Mouse (Mus musculus): ENCODE data around the gene Egfr. TPM values are rescaled to one million over a fixed set of nuclear protein-coding genes. Genes with fewer than 3 reads are reported as not detected.

Egfr gene
- polyA plus RNA-seq, 1 experiment from 2014 or later: 4.3 TPM

DNA sequence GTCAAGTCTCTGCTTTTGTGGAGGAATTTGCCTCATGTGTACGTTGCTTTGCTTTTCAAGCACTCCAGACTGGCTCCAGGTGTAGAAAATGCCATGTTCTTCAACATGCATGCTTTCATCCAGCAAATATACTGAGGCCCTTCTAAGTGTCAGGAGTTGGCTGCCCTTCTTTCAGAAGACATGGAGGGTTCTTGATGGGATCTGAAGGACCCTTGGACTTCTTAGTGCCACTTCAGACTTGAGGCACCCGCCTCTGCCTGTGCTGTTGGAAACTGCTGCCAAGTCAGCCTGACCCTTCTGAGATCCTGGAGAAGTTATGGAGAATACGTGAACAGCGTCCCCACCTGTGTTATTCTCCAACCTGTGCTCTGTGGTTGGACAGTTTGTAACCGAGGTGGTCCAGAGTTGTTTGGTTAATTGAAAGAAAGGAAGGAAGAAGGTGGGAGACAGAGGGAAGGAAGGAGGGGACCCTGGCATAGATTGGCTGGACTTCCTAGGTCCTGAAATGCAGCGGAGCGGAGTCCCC is 483 bp upstream of the Egfr start:
- Histone ChIP-seq H3K27ac (ENCODE audit: low read depth, low read length) (no peak overlapping the region), H3K9me3 (ENCODE audit: control insufficient read depth, low read length) (no peaks in the 10 kb centered on the region), H3K4me3 (ENCODE audit: low read depth, low read length) (peak overlapping the region; percentile 48), H3K36me3 (ENCODE audit: control insufficient read depth, insufficient read depth, low read length) (no peaks in the 10 kb centered on the region), H3K27me3 (ENCODE audit: control insufficient read depth, insufficient read depth, low read length) (peaks cover 27% of the 10 kb centered on the region), H3K4me1 (replicated peaks; ENCODE audit: control insufficient read depth, insufficient read depth, low read length) (peaks cover 2% of the 10 kb centered on the region; the same call in 1 of the 2 replicates), H3K4me2 (ENCODE audit: low read depth, low read length, severe bottlenecking) (peak overlapping the region; percentile 86), H3K9ac (ENCODE audit: low read length) (no peak overlapping the region)
- DNase-seq (ENCODE audit: low spot score): no peak
- 32% methylated on average over 7 of the region's 7 CpGs for WGBS
- no peak for ATAC-seq (replicated peaks; ENCODE audit: low FRiP score)

DNA sequence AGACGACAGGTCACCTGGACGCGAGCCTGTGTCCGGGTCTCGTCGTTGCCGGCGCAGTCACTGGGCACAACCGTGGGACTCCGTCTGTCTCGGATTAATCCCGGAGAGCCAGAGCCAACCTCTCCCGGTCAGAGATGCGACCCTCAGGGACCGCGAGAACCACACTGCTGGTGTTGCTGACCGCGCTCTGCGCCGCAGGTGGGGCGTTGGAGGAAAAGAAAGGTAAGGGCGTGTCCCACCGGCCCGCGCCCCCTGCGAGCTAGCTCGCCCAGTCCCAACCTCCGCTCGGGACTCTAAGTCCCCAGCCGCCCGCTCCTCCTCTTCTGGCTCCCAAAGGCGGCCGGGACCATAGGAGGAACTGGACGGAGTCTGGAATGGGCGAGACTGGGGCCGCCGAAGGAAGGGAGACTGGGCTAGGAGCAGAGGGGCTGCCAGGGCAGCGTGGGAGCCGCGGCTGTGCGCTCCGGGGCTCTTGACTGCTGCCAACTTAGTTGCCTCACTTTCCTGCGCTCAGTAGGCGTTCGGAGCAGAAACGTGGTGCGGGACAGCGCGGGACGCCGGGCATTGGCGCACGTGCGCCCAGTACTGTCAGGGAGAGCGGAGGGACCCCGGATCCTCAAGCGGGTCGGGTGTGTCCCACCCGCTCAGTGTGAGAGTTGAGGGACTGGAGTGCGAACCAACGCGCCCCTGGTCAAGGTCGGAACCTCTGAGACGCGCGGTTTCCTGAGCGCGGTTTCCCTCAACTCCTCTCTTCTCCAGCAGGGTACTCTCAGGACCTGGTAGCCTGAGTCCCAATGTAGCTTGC is 548 bp downstream of the Egfr start:
- peaks cover 27% of the 10 kb centered on the region for H3K27me3 ChIP-seq (ENCODE audit: control insufficient read depth, insufficient read depth, low read length)
- peak; percentile 75 for ATAC-seq (replicated peaks; ENCODE audit: low FRiP score)
- no peaks in the 10 kb centered on the region for H3K36me3 ChIP-seq (ENCODE audit: control insufficient read depth, insufficient read depth, low read length)
- H3K9ac ChIP-seq (ENCODE audit: low read length): peak overlapping the region; percentile 37
- peak; percentile 72 for DNase-seq (ENCODE audit: low spot score)
- H3K27ac ChIP-seq (ENCODE audit: low read depth, low read length): no peak overlapping the region
- peaks cover 2% of the 10 kb centered on the region; the same call in 1 of the 2 replicates for H3K4me1 ChIP-seq (replicated peaks; ENCODE audit: control insufficient read depth, insufficient read depth, low read length)
- H3K4me2 ChIP-seq (ENCODE audit: low read depth, low read length, severe bottlenecking): peak overlapping the region; percentile 86
- no peaks in the 10 kb centered on the region for H3K9me3 ChIP-seq (ENCODE audit: control insufficient read depth, low read length)
- WGBS: under 1% methylated on average over 68 of the region's 68 CpGs
- H3K4me3 ChIP-seq (ENCODE audit: low read depth, low read length): peak overlapping the region; percentile 48

DNA sequence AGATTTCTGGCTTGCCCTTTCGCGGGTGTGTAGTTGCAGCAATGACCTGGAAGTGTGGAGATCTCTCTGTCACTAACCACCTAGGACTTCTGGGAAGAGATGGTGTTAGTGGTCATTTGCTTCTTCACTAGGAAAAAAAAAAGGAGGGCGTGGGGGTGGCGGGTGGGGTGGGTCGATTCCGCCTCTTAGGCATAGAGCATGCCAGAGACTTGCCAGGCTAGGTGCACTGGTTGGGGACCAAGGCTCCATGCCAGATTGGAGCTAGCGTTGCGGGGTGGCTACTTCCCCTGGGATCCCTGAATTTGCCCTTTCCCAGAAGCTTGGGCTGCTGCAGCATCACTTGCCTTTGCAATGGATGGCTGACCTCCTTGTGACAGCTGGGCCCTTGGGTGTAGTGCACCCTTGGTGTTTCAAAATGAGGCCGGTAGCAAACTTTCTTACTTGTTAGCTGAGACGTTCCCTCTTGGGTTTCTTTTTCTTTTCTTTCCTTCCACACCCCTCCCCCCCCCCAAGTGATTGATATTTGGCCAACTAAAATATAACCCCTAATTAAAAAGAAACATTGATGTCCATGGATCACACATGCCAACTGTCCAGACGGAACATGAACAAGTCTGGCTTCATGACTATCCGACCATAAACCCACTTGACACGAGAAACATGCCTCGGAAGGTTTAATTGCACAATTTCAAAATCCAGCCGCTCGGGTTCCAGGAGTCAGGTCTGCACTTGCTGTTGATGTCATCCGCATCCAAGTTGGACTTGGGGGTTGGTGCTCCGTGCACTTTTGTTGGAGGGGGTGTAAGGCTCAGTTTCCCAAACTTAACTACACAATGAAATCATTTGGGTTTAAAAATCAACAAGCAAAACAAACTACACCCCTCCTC is 1.4 kb downstream of the Egfr start:
- Histone ChIP-seq H3K9me3 (ENCODE audit: control insufficient read depth, low read length) (no peaks in the 10 kb centered on the region), H3K27me3 (ENCODE audit: control insufficient read depth, insufficient read depth, low read length) (peaks cover 27% of the 10 kb centered on the region)
- no peak for DNase-seq (ENCODE audit: low spot score)

DNA sequence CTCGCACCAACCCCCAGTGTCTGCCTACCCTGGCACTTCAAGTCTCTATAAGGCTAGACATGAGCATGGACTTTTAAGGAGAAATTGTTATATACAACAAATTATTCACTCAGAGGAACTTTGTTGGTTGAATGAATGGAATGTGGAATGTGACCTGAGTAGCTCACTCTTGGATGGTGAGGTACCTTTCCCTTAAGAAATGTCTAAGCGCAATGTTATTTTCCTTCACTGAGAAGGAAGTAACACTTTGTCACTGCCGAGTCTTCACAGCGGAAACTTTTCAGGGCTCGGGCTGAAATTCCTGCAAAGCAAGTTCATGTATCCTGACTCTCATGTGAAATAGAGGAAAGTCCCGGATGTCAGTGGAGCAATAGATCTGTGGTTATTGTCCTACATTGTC is 7.9 kb downstream of the Egfr start:
- no peak overlapping the region for H3K27ac ChIP-seq (ENCODE audit: low read depth, low read length)
- 88% methylated on average over 6 of the region's 6 CpGs for WGBS
- H3K9ac ChIP-seq (ENCODE audit: low read length): no peak overlapping the region
- DNase-seq (ENCODE audit: low spot score) (no peak), ATAC-seq (replicated peaks; ENCODE audit: low FRiP score) (no peak)
- H3K27me3 ChIP-seq (ENCODE audit: control insufficient read depth, insufficient read depth, low read length): no peaks in the 10 kb centered on the region
- no peaks in the 10 kb centered on the region for H3K36me3 ChIP-seq (ENCODE audit: control insufficient read depth, insufficient read depth, low read length)
- H3K9me3 ChIP-seq (ENCODE audit: control insufficient read depth, low read length): no peaks in the 10 kb centered on the region
- no peak overlapping the region for H3K4me3 ChIP-seq (ENCODE audit: low read depth, low read length)
- H3K4me2 ChIP-seq (ENCODE audit: low read depth, low read length, severe bottlenecking): no peak overlapping the region
- H3K4me1 ChIP-seq (replicated peaks; ENCODE audit: control insufficient read depth, insufficient read depth, low read length): no peaks in the 10 kb centered on the region

More for the DNA sequence above, 1.4 kb downstream of the Egfr start:
- no peak for ATAC-seq (replicated peaks; ENCODE audit: low FRiP score)
- Histone ChIP-seq H3K27ac (ENCODE audit: low read depth, low read length) (no peak overlapping the region), H3K9ac (ENCODE audit: low read length) (no peak overlapping the region), H3K4me1 (replicated peaks; ENCODE audit: control insufficient read depth, insufficient read depth, low read length) (peaks cover 2% of the 10 kb centered on the region; the same call in 1 of the 2 replicates), H3K4me2 (ENCODE audit: low read depth, low read length, severe bottlenecking) (peak overlapping the region; percentile 86), H3K36me3 (ENCODE audit: control insufficient read depth, insufficient read depth, low read length) (no peaks in the 10 kb centered on the region), H3K4me3 (ENCODE audit: low read depth, low read length) (peak overlapping the region; percentile 48)
- 39% methylated on average over 18 of the region's 18 CpGs for WGBS

DNA sequence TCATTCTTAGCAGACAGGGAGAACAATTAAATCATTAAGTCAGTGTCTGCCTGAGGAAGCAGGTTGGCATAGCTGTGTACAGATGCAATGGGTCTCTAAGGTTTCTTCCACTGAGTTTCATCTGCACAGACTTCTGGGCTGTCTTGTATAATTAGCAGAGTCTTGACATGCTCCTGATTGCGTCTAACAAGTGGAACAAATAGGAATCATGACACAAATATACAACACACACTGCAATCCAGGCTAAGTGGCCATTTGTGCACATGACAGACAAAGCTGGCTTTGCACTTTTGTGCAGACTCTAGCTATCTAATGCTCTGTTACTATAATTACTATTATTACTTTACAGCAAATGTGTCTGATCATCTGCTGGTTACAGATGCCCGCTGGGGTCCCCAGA is 9.2 kb downstream of the Egfr start:
- Histone ChIP-seq H3K27me3 (ENCODE audit: control insufficient read depth, insufficient read depth, low read length) (no peaks in the 10 kb centered on the region), H3K9ac (ENCODE audit: low read length) (no peak overlapping the region), H3K9me3 (ENCODE audit: control insufficient read depth, low read length) (no peaks in the 10 kb centered on the region), H3K4me3 (ENCODE audit: low read depth, low read length) (no peak overlapping the region), H3K36me3 (ENCODE audit: control insufficient read depth, insufficient read depth, low read length) (no peaks in the 10 kb centered on the region), H3K27ac (ENCODE audit: low read depth, low read length) (no peak overlapping the region), H3K4me2 (ENCODE audit: low read depth, low read length, severe bottlenecking) (no peak overlapping the region), H3K4me1 (replicated peaks; ENCODE audit: control insufficient read depth, insufficient read depth, low read length) (no peaks in the 10 kb centered on the region)
- no peak for DNase-seq (ENCODE audit: low spot score)
- 75% methylated on average over 2 of the region's 2 CpGs for WGBS
- no peak for ATAC-seq (replicated peaks; ENCODE audit: low FRiP score)

DNA sequence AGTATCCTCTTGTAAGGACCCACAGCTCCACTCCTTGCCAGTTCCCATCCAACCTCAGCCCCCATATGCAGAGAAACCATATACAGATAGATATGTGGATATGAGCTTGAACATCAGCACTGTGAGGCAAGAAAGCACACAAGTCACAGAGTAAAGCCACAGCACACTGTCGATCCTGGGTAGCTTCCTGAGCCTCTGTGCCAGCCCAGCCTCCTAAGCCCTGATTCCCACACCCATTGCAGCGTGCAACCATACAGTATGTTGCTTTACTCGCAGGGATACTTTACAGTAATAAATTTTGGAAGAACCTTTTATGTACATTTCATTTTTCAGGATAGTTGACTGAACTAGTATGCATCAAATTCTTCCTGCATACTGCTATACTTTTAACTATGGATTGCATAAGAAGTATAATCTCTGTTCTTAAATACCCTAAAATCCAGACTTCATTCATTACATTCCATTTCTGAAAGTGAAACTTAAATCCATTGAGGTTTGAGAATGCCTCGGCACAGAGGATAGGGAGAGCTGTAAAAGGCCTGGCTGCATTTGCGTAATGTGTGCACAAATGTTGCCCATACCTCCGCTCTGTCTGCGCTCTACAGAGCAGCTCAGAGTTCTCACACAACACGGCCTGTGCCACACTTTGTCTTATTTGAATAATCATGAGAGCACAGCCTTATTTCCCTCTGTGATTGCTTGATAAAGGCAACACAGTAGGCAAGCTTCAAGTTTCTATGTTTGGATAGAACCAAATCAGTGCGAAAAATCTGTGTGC is 14.2 kb downstream of the Egfr start:
- no peak overlapping the region for H3K4me3 ChIP-seq (ENCODE audit: low read depth, low read length)
- H3K4me2 ChIP-seq (ENCODE audit: low read depth, low read length, severe bottlenecking): no peak overlapping the region
- DNase-seq (ENCODE audit: low spot score): no peak
- H3K36me3 ChIP-seq (ENCODE audit: control insufficient read depth, insufficient read depth, low read length): no peaks in the 10 kb centered on the region
- no peak overlapping the region for H3K27ac ChIP-seq (ENCODE audit: low read depth, low read length)
- no peaks in the 10 kb centered on the region for H3K4me1 ChIP-seq (replicated peaks; ENCODE audit: control insufficient read depth, insufficient read depth, low read length)
- ATAC-seq (replicated peaks; ENCODE audit: low FRiP score): no peak
- H3K9ac ChIP-seq (ENCODE audit: low read length): no peak overlapping the region
- H3K27me3 ChIP-seq (ENCODE audit: control insufficient read depth, insufficient read depth, low read length): no peaks in the 10 kb centered on the region
- H3K9me3 ChIP-seq (ENCODE audit: control insufficient read depth, low read length): no peaks in the 10 kb centered on the region
- 86% methylated on average over 9 of the region's 9 CpGs for WGBS

DNA sequence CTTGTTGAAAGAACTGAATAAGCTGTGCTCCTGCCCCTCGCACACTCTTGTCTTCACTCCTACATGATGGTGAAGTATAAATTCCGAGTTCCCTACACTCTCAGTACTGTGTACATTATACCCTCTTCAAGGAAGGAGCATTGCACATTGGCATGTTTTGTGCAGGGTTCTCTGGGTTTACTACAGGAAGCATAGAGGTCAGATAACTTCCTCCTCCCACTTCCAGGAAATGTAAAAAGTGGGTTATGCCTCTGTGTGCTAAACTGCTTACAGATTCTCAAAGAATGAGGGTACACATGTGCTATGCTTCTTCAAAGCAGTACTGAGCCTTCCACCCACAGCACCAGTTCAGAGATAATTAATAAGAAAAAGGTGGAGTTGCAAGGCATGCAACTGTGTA is 16.0 kb downstream of the Egfr start:
- H3K36me3 ChIP-seq (ENCODE audit: control insufficient read depth, insufficient read depth, low read length): no peaks in the 10 kb centered on the region
- 85% methylated on average over 2 of the region's 2 CpGs for WGBS
- no peak overlapping the region for H3K4me2 ChIP-seq (ENCODE audit: low read depth, low read length, severe bottlenecking)
- H3K27me3 ChIP-seq (ENCODE audit: control insufficient read depth, insufficient read depth, low read length): no peaks in the 10 kb centered on the region
- no peak for DNase-seq (ENCODE audit: low spot score)
- H3K4me3 ChIP-seq (ENCODE audit: low read depth, low read length): no peak overlapping the region
- no peak overlapping the region for H3K9ac ChIP-seq (ENCODE audit: low read length)
- H3K4me1 ChIP-seq (replicated peaks; ENCODE audit: control insufficient read depth, insufficient read depth, low read length): no peaks in the 10 kb centered on the region
- H3K9me3 ChIP-seq (ENCODE audit: control insufficient read depth, low read length): no peaks in the 10 kb centered on the region
- no peak for ATAC-seq (replicated peaks; ENCODE audit: low FRiP score)
- H3K27ac ChIP-seq (ENCODE audit: low read depth, low read length): no peak overlapping the region

DNA sequence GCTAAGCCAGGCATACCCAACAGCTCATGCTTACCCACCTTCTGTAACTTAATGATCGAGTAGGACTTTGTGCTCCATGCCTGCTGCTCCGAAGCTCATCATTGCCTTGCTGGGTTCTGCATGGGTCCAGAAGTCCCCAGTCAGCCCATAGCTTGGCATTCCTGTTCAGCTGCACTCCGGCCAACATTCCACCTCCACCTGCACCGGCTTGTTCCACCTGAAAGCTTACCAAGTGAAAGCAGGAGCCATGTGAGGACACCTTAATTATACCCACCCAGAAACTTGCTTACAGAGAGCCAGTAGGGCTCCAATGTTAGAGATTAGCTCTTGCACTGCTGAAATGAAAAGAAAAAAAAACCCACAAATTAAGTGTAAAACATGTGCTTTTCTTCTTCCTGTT is 17.3 kb downstream of the Egfr start:
- no peak overlapping the region for H3K27ac ChIP-seq (ENCODE audit: low read depth, low read length)
- H3K27me3 ChIP-seq (ENCODE audit: control insufficient read depth, insufficient read depth, low read length): no peaks in the 10 kb centered on the region
- no peaks in the 10 kb centered on the region for H3K9me3 ChIP-seq (ENCODE audit: control insufficient read depth, low read length)
- no peak for ATAC-seq (replicated peaks; ENCODE audit: low FRiP score)
- no peaks in the 10 kb centered on the region for H3K4me1 ChIP-seq (replicated peaks; ENCODE audit: control insufficient read depth, insufficient read depth, low read length)
- WGBS: 85% methylated on average over 4 of the region's 4 CpGs
- H3K4me2 ChIP-seq (ENCODE audit: low read depth, low read length, severe bottlenecking): no peak overlapping the region
- H3K36me3 ChIP-seq (ENCODE audit: control insufficient read depth, insufficient read depth, low read length): no peaks in the 10 kb centered on the region
- no peak for DNase-seq (ENCODE audit: low spot score)
- no peak overlapping the region for H3K9ac ChIP-seq (ENCODE audit: low read length)
- no peak overlapping the region for H3K4me3 ChIP-seq (ENCODE audit: low read depth, low read length)

Measured in forebrain, embryonic 11.5 days (tissue).